Mouse (Mus musculus) ovary, postnatal 14 days (tissue): ENCODE results near the gene Hrct1.

Experiments
- DNase-seq: peaks from one replicate; pipeline ENCODE4 v3.0.0; 2022; ENCODE audit warnings: low spot score

Hrct1 gene

GRCm38 (mm10) chr4:43728576-43728954 is 1.6 kb downstream of the Hrct1 start:
- DNase-seq: no peak

- DNase-seq: no peak
Observed at GRCm38 (mm10) chr4:43729126-43729525, 2.1 kb downstream of the Hrct1 start.

GRCm38 (mm10) chr4:43729794-43730550 is 3.0 kb downstream of the Hrct1 start, which contains the start of gene Spaar:
Gene Spaar, plus strand, starts transcription at chr4:43730034.
- DNase-seq: no peak

- no peak for DNase-seq
Observed at GRCm38 (mm10) chr4:43730750-43731297, 3.8 kb downstream of the Hrct1 start.

GRCm38 (mm10) chr4:43732171-43732570 is 5.2 kb downstream of the Hrct1 start:
- no peak for DNase-seq

- DNase-seq: no peak
Observed at GRCm38 (mm10) chr4:43733186-43733585, 6.2 kb downstream of the Hrct1 start.

- DNase-seq: no peak
Observed at GRCm38 (mm10) chr4:43737144-43737543, 10.2 kb downstream of the Hrct1 start.

GRCm38 (mm10) chr4:43738989-43739674 is 12.1 kb downstream of the Hrct1 start:
- DNase-seq: no peak

- no peak for DNase-seq
Observed at GRCm38 (mm10) chr4:43741526-43741925, 14.5 kb downstream of the Hrct1 start.

- DNase-seq: no peak
Observed at GRCm38 (mm10) chr4:43742637-43743036, 15.6 kb downstream of the Hrct1 start.

- no peak for DNase-seq
Observed at GRCm38 (mm10) chr4:43743099-43743498, 16.1 kb downstream of the Hrct1 start.

GRCm38 (mm10) chr4:43745187-43745586 is 18.2 kb downstream of the Hrct1 start:
- DNase-seq: no peak

GRCm38 (mm10) chr4:43757213-43757612 is 30.2 kb downstream of the Hrct1 start:
- no peak for DNase-seq

GRCm38 (mm10) chr4:43759571-43760418 is 32.8 kb downstream of the Hrct1 start:
- DNase-seq: no peak

GRCm38 (mm10) chr4:43760460-43760859 is 33.5 kb downstream of the Hrct1 start:
- peak; percentile 41 for DNase-seq

- no peak for DNase-seq
Observed at GRCm38 (mm10) chr4:43761336-43761735, 34.3 kb downstream of the Hrct1 start.

GRCm38 (mm10) chr4:43763410-43763809 is 36.4 kb downstream of the Hrct1 start:
- DNase-seq: peak; percentile 58

- DNase-seq: no peak
Observed at GRCm38 (mm10) chr4:43768341-43768740, 41.4 kb downstream of the Hrct1 start.

- DNase-seq: no peak
Observed at GRCm38 (mm10) chr4:43769374-43769773, 42.4 kb downstream of the Hrct1 start.

GRCm38 (mm10) chr4:43770909-43771308 is 43.9 kb downstream of the Hrct1 start, which contains the start of gene Olfr159:
Gene Olfr159, minus strand, starts transcription at chr4:43771009.
- DNase-seq: no peak

GRCm38 (mm10) chr4:43771626-43772025 is 44.6 kb downstream of the Hrct1 start:
- DNase-seq: no peak

GRCm38 (mm10) chr4:43772304-43772703 is 45.3 kb downstream of the Hrct1 start:
- DNase-seq: no peak
